Mouse (Mus musculus) kidney, postnatal 10 days (tissue): ENCODE measurements around the gene Mkrn2.
A peak's percentile ranks its signal among the peaks of the same experiment; 100 is the strongest.
"Not testable (repeated sequence)": the region's sequence is repeated elsewhere in the genome, so short reads cannot be mapped to it uniquely, and the experiment has no call there.

Experiments
- DNase-seq: peaks from one replicate; pipeline ENCODE4 v3.0.0; 2021; ENCODE audit warnings: mixed read lengths

The Mkrn2 gene

DNA sequence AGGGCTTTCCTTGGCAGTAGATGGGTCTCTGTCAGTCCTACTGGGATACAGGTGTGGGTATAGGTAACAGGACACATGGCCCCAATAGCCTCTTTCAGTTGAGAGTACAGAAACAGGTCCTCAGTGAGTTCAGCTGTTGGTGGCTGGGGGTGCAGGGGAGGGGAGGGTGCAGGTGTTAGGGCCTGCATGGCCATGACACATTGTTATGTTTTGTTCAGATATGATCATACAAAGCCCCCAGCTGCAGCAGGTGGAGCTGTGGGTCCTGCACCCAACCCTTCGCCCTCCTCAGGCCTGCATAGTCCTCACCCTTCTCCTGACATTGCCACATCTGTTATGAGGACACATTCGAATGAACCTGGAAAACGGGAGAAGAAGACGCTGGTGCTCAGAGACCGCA, 8.6 kb downstream of the Mkrn2 start:
- DNase-seq, result no peak

DNA sequence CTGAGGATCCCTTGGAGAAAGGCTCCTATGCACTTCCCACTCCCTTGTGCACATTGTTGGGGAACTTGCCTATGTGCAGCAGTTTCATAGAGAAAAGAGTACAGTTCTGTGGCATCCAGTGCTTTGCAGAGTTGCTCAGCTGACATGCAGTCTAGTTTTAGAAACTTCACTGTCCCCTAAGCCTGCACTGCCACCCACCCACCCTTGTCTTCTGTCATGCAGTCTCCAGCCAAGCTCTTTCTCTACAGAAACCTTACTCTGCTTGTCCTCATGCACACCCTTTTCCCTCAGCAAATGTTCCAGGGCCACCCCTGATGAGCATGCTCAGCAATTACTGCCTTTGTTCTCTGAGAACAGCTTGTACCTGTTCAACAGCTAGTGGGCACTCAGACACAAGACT, 12.1 kb downstream of the Mkrn2 start:
- DNase-seq, result no peak

DNA sequence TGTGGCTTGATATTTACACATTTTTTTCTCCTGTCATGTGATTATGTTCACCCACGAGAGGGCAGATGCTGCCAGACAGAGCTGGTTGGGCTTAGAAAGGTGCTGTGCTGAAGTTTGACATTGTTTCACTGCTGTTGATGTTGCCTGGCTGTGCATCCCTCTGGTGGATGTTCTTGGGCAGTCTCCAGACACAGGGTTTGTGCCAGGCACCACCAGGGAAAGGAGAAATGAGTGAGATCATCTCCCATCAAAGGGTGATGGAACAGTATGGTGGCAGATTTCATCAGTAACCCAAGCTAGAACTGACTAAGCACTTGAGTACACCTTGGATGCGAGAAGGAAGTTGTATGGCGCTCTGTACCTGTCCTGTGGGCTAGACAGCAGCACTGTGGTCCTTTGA, 14.3 kb downstream of the Mkrn2 start:
- no peak for DNase-seq

DNA sequence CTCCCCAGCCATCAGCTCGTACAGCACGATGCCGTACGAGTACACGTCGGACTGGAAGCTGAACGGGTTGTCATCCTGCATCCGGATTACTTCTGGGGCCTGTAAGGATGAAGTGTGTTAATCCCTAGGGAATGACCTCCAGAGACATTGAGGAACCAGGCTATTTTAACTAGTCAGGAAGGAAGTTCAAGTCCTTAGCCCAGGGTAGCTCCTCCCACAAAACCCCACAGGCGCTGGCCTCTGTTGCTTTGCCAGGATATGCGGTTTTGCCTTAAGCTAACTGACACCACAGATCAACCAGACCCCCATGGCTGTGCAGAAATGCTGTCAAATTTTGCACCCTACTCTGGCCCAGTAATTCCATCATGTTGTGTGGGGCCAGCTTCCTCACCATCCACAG, 18.1 kb downstream of the Mkrn2 start:
- peak; percentile 51 for DNase-seq

DNA sequence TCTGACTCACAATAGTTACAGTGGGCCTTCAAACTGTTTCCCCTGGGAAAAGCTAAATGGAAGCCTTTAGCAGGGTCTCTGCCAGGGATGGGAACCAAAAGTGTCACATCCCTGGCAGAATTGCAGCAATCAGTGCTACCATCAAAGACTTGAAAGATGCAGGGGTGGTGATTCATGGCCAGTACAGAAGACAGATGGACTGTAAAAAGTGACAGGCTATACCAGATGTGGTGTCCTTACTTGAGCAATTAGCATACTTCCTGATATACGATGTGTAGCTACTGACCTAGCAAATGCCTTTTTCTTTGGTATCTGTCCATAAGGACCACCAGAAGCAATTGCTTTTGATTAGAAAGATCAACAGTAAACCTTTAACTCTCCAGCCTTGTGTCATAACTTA, 19.2 kb downstream of the Mkrn2 start:
- no peak for DNase-seq

DNA sequence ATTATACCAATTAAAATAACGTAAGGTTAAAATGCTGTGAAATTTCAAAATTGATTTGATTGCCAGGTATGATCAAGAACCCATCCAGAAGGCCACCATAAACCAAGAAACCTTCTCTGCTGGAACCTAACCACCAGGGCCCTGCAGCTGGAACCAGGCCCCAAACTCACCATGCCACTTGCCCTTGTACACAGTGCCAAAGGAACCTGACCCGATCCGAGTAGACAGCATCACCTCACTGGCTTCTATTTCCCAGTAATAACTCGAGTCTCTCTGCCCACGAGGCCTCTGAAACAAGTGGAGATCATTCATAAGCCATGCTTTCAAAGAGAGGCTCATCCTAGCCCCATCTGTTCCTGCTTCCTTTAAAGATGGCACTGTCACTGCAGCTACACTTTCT, 24.4 kb downstream of the Mkrn2 start:
- DNase-seq, result no peak

DNA sequence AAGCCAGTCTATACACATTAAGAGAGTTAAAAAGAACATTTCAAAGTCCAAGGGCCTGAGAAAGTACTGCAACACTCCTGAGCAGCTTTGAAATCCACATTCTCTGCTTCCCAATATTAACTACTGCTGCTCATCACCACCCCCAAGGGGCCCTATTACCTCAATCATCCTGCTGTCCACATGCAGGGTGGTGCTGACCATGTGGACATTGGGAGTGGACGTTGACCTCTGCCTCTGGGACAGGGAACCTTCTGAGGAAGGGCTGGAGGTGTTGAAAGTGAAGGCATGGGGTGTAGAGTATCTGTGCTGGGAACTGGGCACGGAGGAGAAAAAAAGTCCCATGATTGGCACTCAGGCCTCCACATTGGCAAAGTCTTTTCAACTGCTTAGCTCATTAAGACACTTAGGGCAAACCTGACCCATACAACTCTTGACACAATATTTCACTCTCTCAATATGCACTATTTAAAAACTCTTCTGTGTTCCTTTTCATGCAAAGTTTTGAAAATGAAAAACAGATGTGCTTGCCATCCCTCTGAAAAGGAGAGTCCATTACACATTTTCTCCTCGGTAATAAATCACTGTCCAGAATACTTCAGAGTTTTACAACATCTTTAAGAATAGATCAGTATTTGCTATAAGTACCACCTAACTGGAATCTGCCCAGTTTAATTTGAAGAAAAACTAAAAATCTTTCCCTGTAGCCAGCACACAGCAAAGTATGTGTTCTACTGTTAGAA, 29.5 kb downstream of the Mkrn2 start:
- peak; percentile 32 for DNase-seq

DNA sequence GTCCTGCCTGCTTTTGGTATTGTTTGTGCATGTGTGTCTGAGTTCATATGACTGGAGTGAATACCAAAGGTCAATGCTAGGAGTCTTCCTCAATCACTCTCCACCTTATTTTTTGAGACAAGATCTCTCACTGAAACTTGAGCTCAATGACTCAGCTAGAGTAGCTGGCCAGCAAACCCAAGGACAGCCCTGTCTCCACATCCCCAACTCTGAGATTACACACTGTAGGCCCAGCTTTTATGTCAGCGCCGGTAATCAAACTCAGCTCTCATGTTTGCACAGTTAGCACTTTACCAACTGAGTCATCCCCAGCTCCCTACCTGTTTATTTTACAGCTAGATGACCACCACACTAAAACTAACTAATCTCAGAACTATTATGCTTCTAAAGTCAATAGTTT, 32.3 kb downstream of the Mkrn2 start:
- DNase-seq, result no peak

DNA sequence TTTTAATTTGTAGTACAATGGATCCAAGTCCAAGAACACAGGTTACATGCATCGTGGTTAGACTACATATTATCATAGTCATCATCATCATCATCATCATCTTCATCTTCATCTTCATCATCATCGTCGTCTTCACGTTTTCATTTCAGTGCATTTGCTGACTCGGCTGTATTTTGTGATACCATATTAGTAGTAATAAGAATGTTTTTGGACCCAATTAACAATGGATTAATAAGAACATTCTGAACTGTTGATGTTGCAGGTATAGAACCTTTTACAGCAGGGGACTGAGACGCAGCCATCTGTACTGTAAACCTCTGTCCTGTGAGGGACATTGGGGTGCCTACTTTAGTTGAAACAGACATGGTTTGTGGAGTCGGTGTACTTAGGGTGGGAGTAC, 36.5 kb downstream of the Mkrn2 start:
- not testable (repeated sequence) for DNase-seq

DNA sequence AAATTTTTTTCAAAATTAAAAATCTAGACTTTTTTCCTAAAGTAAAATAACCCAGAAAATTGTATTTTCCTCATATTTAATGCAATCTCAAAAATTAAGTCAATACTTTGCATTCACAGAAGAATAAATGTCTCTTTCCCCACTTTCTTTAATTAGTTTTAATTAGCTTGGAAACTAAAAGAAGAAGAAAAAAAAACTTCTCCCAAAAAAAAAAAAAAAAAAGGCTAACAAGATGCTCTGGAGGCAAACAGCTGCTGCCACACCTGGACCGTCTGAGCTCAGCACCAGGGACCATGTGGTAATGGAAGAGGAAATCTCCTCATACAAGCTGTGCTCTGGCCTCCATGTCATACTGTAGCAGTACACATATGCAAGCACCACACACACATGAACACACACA, 41.6 kb downstream of the Mkrn2 start:
- no peak for DNase-seq

DNA sequence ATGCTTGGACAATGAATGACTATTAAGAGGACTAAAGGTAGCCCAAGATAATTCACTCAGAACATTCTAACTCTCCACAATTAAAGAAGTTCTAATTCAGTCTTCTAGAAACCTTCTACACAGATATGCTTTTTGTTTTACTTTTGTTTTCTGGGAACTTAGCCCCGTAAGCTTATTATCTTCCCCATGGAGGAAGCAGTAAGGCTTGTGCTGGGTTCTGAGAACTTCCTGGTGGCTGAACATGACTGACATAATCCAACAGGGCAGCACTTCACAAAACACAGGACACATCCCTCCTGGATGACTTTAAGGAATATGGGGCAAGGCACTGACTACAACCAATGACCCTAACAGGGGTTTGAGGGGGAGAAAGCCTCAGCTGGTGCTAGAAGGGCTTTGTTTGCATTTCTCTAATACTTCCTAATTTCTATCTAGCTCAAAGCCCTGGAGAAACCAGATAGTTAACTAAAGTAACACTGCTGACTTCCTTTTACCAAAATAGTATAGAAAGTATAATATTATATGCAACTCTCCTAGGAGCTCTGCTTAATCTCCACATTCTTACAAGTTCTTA, 48.2 kb downstream of the Mkrn2 start:
- no peak for DNase-seq

DNA sequence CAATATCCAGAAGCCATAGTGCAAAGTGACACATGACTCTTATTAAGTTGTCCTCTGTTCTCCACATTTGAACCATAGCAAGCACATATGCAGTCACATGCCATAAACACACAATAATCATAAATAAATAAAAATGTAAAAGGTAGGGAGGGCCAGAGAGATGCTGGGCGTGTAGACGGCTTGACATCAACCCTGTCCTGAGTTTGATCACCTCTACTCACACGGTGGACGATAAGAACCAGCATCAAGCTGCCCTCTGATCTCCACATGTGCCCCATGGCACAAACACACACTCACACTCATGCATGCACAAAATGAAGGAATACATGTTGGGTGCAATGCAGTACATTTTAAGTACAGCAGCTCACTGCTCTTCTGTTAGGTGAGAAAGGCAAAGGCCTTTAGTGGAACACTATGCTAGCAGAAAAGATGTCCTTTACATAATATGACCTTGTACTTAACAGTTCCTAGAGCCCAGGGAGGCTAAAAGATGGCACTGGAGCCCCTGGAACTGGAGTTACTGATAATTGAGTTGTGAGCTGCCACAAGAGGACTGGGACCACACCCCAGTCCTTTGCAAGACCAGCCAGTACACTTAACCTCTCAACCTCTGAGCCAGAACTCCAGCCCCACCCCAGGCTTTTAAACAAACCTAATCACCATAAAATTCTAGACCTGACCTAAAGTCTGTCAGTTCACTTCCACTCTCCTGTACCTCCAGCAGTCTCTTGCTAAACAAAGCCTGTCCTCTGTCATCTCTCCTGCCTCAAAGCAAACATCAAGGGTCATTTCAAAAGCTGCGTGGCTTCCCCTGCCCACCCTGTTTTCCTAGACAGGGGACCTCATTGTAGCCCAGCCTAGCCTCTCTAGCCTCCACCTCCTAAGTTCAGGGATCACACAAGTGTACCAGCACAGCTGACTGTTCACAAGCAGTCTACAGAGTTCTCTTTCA, 49.0 kb downstream of the Mkrn2 start:
- no peak for DNase-seq

DNA sequence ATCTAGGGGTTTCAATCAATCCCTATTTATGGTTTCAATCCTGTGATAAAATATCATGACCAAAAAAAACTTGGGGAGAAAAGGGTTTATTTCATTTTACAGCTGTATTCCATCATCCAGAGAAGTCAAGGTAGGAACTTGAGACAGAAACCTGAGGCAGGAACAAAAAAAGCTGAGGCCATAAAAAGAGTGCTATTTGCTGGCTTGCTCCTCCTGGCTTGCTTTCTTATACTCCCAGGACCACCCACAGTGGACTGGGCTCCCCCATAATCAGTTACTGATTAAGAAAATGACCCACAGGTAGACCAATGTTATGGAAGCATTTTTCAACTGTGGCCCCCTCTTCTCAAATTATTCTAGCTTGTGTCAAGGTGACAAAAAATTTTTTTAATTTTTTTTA, 50.0 kb downstream of the Mkrn2 start:
- no peak for DNase-seq

DNA sequence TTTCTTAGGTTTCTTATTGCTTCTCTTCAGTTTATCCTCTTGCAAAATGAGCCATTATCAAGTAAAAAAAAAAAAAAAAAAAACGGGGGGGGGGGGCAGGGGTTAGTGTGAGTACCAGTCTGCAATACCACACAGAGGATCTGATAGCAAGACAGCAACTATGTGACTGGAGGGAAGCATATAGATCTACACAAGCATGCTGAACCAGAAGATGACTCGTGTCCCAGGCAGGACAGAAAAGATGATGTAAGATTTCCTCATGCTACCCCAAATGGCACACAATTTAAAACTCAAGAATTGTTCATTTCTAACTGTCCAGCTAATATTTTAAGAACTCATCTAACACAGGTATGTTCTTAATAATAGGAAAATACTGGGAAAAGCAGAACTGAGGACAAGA, 52.2 kb downstream of the Mkrn2 start:
- no peak for DNase-seq

DNA sequence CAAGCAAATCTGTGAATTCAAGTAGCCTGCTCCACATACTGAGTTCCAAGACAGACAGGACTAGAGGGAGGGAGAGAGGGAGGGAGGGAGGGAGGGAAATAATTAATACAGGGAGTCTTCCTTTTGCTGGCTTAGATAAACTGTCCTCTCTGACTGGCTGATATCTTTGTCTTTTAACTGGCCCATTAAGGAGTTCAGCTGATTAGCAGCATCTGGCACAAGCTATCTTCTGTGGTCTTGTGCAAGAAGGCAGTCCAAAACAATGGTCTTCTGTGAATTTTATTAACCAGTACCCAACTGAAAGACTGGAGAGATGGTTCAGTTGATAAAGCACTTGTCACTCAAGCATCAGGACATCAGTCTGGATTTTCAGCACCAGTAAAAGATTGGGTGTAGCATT, 57.1 kb downstream of the Mkrn2 start:
- no peak for DNase-seq

DNA sequence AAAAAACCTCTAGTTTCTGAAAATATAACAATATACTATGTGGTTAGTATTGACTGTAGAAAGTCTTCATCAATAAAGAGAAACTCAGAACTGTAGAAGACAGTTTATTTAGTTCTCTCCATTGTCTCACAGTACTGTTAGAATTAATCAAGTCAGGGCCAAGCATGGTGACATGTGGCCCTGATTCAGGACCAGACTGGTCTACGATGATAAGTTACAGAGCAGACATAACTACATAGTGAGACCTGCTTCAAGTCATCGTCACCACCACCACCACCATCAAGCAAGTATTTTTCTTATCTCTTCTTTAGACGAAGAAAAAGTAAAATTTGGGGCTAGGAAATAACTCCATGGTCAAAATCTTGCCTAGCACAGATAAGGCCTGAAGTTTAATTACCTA, 62.6 kb downstream of the Mkrn2 start:
- DNase-seq, result no peak

DNA sequence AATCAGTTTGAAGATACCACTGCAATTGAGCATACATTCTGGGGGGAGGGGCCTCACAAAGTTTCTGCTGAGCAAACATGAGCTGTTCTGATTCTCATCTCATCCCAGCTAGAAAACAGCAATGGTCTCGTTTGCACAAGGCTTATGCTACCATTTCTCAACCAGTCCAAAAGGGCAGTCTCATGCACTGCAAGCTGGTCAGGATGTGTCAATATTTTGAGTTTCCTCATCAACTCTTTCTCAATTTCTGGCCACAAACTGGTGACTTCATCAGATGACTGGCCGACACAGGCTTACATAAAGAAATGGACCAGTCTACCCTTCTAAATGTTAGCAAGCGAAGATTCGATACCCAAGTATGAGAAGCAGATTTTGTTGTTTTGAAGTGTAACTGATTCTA, 64.9 kb downstream of the Mkrn2 start:
- no peak for DNase-seq
